In genomic region chr13:35833941-35834340, GRCm38 (mm10) we compare ENCODE assay signal across 21 mouse cellular contexts.
DNase-seq lines count a peak whose midpoint lies in the region; ATAC-seq lines count a peak whose summit lies in the region.
"Had no signal": no experiment of that assay in that cellular context is flagged by ENCODE, and none has a peak within 500 bp of the region (broad histone marks: within the 10 kb centered on the region; RNA-seq: fewer than 3 reads in every experiment).

No protein-coding gene starts in this region.

- H3K36me3 ChIP-seq in kidney, embryonic 16.5 days (ENCODE audit: insufficient read depth, low read length) = 0 out of 2 replicates have a peak, but pooled peaks cover 3% of the 10 kb centered on the region
- H3K36me3 ChIP-seq: neural tube, embryonic 12.5 days had no signal

- no peaks in the 10 kb centered on the region for H3K27me3 ChIP-seq in kidney, embryonic 16.5 days (ENCODE audit: insufficient read depth, low read length)
- H3K27me3 ChIP-seq: megakaryocyte, embryonic 14.5 days; neural tube, embryonic 12.5 days; Patski had no signal

- peak; percentile 38 for DNase-seq in gastrocnemius, adult 18-20 months (ENCODE audit: low spot score)
- DNase-seq in gastrocnemius, postnatal 4 days (ENCODE audit: low spot score in 2 of 2) = no peak
- DNase-seq in kidney, adult 11 months = no peak
- peak; percentile 3 to 9 for DNase-seq in urinary bladder, postnatal 36 days (ENCODE audit: low spot score in 2 of 2)
- DNase-seq in urinary bladder, postnatal 10 days (ENCODE audit: low spot score) = no peak
- peak; percentile 27 for DNase-seq in skeletal muscle tissue, adult 2 months (ENCODE audit: low read depth, low spot score)
- DNase-seq in right cerebral cortex, adult 2 months (ENCODE audit: low spot score in 2 of 2) = no peak
- DNase-seq: cerebellum, adult 8-10 months; heart, adult 2 months; heart, postnatal 14 days; kidney, adult 2 months; layer of hippocampus, postnatal 36 days; liver; right cerebral cortex, postnatal 25 days; thymus, postnatal 4 days had no signal

- peaks cover 6% of the 10 kb centered on the region; the same call in 1 of the 2 replicates for H3K4me1 ChIP-seq in kidney, embryonic 16.5 days (ENCODE audit: insufficient read depth, low read length)

- ATAC-seq in kidney, embryonic 16.5 days (ENCODE audit: low FRiP score, low TSS enrichment) = 0 out of 2 replicates have a peak, but pooled peaks have one; percentile 70
- ATAC-seq: forebrain, embryonic 14.5 days; Patski had no signal

- 26% methylated on average over 6 of the region's 6 CpGs for WGBS in kidney, embryonic 16.5 days

- H3K9ac ChIP-seq in kidney, embryonic 16.5 days (replicated peaks; ENCODE audit: low read length) = no peak overlapping the region
- H3K9ac ChIP-seq: neural tube, embryonic 12.5 days had no signal

- no peaks in the 10 kb centered on the region for H3K9me3 ChIP-seq in kidney, embryonic 16.5 days (ENCODE audit: low read length)
- H3K9me3 ChIP-seq: neural tube, embryonic 12.5 days had no signal

- no peak overlapping the region for H3K4me3 ChIP-seq in kidney, embryonic 16.5 days (ENCODE audit: low read length)
- H3K4me3 ChIP-seq: heart, adult 2 months; megakaryocyte, embryonic 14.5 days; neural tube, embryonic 12.5 days had no signal

- no peak overlapping the region for H3K27ac ChIP-seq in kidney, embryonic 16.5 days (ENCODE audit: low read length)
- H3K27ac ChIP-seq: heart, adult 2 months; neural tube, embryonic 12.5 days; stomach, postnatal 0 days had no signal

- H3K4me2 ChIP-seq in kidney, embryonic 16.5 days (replicated peaks; ENCODE audit: low read depth, low read length) = no peak overlapping the region
- H3K4me2 ChIP-seq: neural tube, embryonic 12.5 days had no signal

Comparison
In these comparisons a context has a peak if more than half of its experiments do, and no peak if none do; other contexts are left out.
1. DNase-seq: peak in gastrocnemius, adult 18-20 months (single experiment), urinary bladder, postnatal 36 days (2 of 2) and skeletal muscle tissue, adult 2 months (single experiment); none in gastrocnemius, postnatal 4 days (0 of 2), kidney, adult 11 months (single experiment), urinary bladder, postnatal 10 days (single experiment) and right cerebral cortex, adult 2 months (0 of 2).